Mouse (Mus musculus) forebrain, embryonic 13.5 days (tissue): ENCODE results near the gene Klhl11. TPM values are rescaled to one million over a fixed set of nuclear protein-coding genes. Genes with fewer than 3 reads are reported as not detected.

Experiments
- ATAC-seq: fragments of 200-750 bp; cut with Nextera tagmentation; 2 replicates; pipeline ENCODE4 v1.8.0; 2017
- H3K27ac ChIP-seq: fragments of 300-500 bp; sonication (generic); 2 replicates; pipeline ENCODE4 v1.5.1; 2015; ENCODE audit warnings: inconsistent platforms, mild to moderate bottlenecking, moderate library complexity
- H3K27me3 ChIP-seq: fragments of 300-500 bp; sonication (generic); 2 replicates; pipeline ENCODE4 v1.6.1; 2015; ENCODE audit warnings: mild to moderate bottlenecking, inconsistent platforms
- H3K36me3 ChIP-seq: fragments of 300-500 bp; sonication (generic); 2 replicates; pipeline ENCODE4 v1.6.1; 2015; ENCODE audit warnings: mild to moderate bottlenecking, inconsistent platforms; ENCODE audit not compliant: poor library complexity, severe bottlenecking
- H3K4me1 ChIP-seq: fragments of 300-500 bp; sonication (generic); 2 replicates; pipeline ENCODE4 v1.6.1; 2015; ENCODE audit warnings: inconsistent platforms
- H3K4me2 ChIP-seq: fragments of 300-500 bp; sonication (generic); 2 replicates; pipeline ENCODE4 v1.6.1; 2015; ENCODE audit warnings: inconsistent platforms, mild to moderate bottlenecking, moderate library complexity
- H3K4me3 ChIP-seq: fragments of 300-500 bp; sonication (generic); 2 replicates; pipeline ENCODE4 v1.5.1; 2015; ENCODE audit warnings: mild to moderate bottlenecking, inconsistent platforms
- H3K9ac ChIP-seq: fragments of 300-500 bp; sonication (generic); 2 replicates; pipeline ENCODE4 v1.6.1; 2015; ENCODE audit warnings: mild to moderate bottlenecking, inconsistent platforms
- H3K9me3 ChIP-seq: fragments of 300-500 bp; sonication (generic); replicated peaks from 2 replicates; pipeline ENCODE4 v1.6.1; 2016; ENCODE audit warnings: inconsistent platforms
- WGBS: fragments of 180-500 bp; shearing (Covaris S2); methylation state at CpG from one replicate; pipeline ENCODE4 v1.1.7; 2015; 5-methylcytosine and 5-hydroxymethylcytosine counted together
- polyA plus RNA-seq: library from polyadenylated mRNA; unstranded; fragments of >200 nt; fragmentation: Nextera tagmentation; extraction: Ambion mirVana; gene quantifications from 2 replicates; pipeline ENCODE4 v1.2.1, GENCODE M21; 2015

The Klhl11 gene
- polyA plus RNA-seq, 1 experiment from 2014 or later = 12.1 TPM

DNA sequence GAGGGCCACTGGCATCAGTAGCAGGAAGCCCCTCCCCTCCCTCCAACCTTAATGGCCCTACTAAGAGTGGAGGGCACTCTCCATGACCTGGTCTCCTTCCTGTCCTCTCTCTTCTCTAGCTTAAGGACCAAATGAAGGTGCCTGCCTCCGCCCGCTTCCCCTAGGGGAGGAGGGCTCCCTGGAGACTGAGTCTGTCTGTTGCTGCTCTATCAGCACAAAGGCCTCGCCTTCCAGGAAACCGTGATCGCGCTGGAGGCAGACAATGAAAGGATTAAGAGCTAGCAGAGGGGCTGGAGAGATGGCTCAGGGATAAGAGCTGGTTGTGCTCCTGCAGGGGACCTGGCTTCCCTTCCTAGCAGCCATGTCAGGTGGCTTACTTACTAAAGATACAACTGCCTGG lies 28.8 kb upstream of the Klhl11 start:
- H3K36me3 ChIP-seq = peaks cover 100% of the 10 kb centered on the region
- no peak overlapping the region for H3K9ac ChIP-seq
- no peak overlapping the region for H3K4me3 ChIP-seq
- 6% methylated on average over 6 of the region's 6 CpGs for WGBS
- H3K4me1 ChIP-seq = 0 out of 2 replicates have a peak, but pooled peaks cover 5% of the 10 kb centered on the region
- ATAC-seq = no peak
- H3K9me3 ChIP-seq = no peaks in the 10 kb centered on the region
- H3K4me2 ChIP-seq = no peak overlapping the region
- H3K27ac ChIP-seq = peak overlapping the region; percentile 16; the same call in 1 of the 2 replicates
- H3K27me3 ChIP-seq = no peaks in the 10 kb centered on the region

DNA sequence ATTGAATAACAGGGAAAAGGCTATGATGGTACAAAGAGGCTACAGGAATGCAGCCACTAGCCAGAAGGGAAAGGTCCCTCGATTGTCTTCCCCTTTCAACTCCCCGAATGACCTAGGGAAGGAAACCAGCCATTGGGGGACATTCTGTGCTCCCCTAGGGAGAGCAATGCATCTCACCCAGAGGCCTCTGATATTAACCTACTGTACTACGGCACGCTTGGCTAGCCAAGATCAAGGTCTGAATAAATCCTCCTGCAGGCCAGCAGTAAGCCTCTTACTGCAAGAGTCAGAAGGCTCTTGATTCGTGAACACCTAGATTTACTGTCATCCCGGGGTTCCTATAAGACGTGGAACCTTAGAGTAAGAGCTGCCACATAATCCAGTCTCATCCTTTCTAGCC lies 28.1 kb upstream of the Klhl11 start:
- 78% methylated on average over 7 of the region's 7 CpGs for WGBS

DNA sequence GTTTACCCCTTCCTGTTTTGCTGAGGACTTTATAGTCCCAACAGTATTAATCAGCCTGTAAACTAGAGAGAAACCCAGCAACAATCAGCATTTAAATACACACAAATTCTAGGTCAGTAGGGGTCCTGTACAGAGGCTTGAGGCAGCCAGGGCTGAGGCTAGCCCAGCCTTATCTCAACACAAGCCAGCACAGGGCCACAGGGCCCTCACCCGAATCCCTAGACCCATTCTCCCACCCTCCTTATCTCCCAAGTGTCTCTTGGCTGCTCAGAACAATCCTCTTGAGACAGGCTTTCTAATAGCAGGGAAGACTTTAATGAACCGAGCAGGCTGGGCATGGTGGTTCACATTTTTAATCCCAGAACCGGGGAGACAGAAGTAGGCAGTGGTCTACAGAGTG lies 27.7 kb upstream of the Klhl11 start:
- Histone ChIP-seq H3K36me3 (peaks cover 100% of the 10 kb centered on the region), H3K9ac (no peak overlapping the region), H3K9me3 (no peaks in the 10 kb centered on the region), H3K4me3 (no peak overlapping the region), H3K27me3 (no peaks in the 10 kb centered on the region), H3K27ac (no peak overlapping the region), H3K4me2 (no peak overlapping the region), H3K4me1 (0 out of 2 replicates have a peak, but pooled peaks cover 5% of the 10 kb centered on the region)
- no peak for ATAC-seq
- 73% methylated on average over 3 of the region's 3 CpGs for WGBS

More for the DNA sequence above, 28.1 kb upstream of the Klhl11 start:
- Histone ChIP-seq H3K4me2 (no peak overlapping the region), H3K9me3 (no peaks in the 10 kb centered on the region), H3K4me3 (no peak overlapping the region), H3K27ac (no peak overlapping the region), H3K36me3 (peaks cover 100% of the 10 kb centered on the region), H3K9ac (no peak overlapping the region), H3K27me3 (no peaks in the 10 kb centered on the region), H3K4me1 (0 out of 2 replicates have a peak, but pooled peaks cover 5% of the 10 kb centered on the region)
- no peak for ATAC-seq

DNA sequence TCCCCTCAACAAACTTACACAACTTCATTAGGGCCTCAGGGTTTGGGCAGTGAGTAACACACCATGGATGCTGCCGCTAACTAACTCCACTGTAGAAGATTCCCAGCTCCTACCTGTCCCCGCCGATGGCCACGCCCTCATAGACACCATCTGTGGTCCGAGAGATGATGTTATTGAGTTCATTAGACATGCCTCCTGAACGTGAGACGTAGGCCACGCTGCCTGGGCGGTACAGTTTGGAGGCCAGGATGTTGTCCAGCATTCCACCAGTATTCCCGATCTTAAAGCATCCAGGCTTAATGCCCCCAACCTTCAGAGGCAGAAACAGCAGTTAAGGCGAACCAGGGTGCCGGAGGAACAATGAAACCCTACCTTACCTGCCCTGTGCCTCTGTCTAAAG lies 21.2 kb upstream of the Klhl11 start:
- Histone ChIP-seq H3K4me1 (no peaks in the 10 kb centered on the region), H3K36me3 (peaks cover 97% of the 10 kb centered on the region), H3K9me3 (no peaks in the 10 kb centered on the region), H3K27me3 (no peaks in the 10 kb centered on the region), H3K4me3 (no peak overlapping the region), H3K27ac (no peak overlapping the region), H3K9ac (no peak overlapping the region), H3K4me2 (no peak overlapping the region)
- 96% methylated on average over 12 of the region's 12 CpGs for WGBS
- no peak for ATAC-seq

DNA sequence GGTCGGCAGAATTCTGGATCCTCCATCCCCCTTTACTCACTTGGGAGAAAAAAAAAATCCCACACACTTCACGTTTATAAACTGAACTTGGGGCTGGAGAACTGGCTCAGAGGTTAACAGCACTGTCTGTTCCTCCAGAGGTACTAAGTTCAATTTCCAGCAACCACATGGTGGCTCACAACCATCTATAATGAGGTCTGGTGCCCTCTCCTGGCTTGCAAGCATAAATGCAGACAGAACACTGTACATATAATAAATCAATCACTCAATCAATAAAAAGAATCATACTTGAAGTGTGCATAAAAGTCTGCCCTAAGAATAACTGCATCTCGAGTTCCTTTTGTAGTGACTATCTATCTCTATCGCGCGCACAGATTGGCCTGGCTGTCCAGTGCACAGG lies 18.4 kb upstream of the Klhl11 start:
- H3K9me3 ChIP-seq = no peaks in the 10 kb centered on the region
- no peak overlapping the region for H3K4me3 ChIP-seq
- 93% methylated on average over 6 of the region's 6 CpGs for WGBS
- no peak overlapping the region for H3K27ac ChIP-seq
- no peak overlapping the region for H3K9ac ChIP-seq
- H3K36me3 ChIP-seq = peaks cover 96% of the 10 kb centered on the region
- H3K4me1 ChIP-seq = no peaks in the 10 kb centered on the region
- ATAC-seq = no peak
- H3K27me3 ChIP-seq = no peaks in the 10 kb centered on the region
- no peak overlapping the region for H3K4me2 ChIP-seq

DNA sequence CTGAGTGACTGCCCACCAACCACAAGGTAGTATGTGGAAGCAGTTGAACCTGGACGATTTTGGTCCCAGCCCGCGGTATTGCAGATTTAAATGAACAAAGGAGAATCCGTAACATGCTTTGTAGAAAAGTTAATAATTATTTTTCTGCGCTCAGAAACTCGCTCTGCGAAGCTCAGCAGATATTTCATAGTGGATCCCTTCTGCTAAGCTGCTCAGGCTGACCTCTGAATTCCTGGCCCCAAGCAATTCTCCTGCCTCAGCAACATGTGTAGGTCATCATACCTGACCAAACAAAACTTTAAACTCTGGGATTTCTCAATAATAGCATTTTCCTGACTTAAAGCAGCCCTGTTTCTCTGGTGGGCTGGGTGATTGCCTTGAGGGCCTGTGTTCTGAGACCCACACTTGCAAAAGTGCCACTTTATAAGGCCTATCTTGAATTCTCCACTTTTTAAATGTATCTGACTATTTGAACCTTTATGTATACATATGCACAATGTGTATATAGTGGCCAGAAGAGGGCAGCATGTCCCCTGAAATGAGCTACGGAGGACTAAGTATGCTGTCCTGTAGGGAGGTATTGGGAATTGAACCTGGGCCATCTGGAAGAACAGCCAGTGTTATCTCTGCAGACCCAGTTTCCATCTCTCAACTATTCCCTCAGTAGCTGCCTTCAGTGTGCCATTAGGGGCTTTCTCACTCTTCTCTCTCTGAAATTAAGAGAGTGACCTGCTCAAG lies 13.4 kb upstream of the Klhl11 start:
- 88% methylated on average over 8 of the region's 8 CpGs for WGBS
- no peaks in the 10 kb centered on the region for H3K9me3 ChIP-seq
- no peak for ATAC-seq
- no peaks in the 10 kb centered on the region for H3K4me1 ChIP-seq
- no peaks in the 10 kb centered on the region for H3K27me3 ChIP-seq
- H3K36me3 ChIP-seq = peaks cover 99% of the 10 kb centered on the region
- H3K9ac ChIP-seq = no peak overlapping the region
- H3K4me3 ChIP-seq = no peak overlapping the region
- H3K4me2 ChIP-seq = no peak overlapping the region
- H3K27ac ChIP-seq = no peak overlapping the region

DNA sequence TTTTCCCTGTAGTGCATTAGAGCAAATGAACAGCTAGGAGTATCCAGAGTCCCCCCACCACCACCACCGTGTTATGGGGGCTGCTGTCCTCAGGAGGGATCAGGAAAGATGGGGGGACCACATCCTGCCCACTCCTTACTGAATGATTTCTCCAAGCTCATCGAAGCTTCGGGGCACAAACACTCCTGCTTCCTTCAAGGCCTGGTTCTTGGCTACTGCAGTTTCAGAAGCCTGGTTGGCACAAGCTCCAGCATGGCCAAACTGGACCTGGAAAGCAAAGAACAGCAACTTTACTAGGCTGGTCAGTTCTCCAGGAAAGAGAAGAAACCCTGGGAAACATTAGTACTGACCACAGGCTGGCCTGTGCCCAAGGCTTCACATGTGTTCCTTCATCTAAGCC lies 11.9 kb upstream of the Klhl11 start:
- H3K36me3 ChIP-seq = peaks cover 99% of the 10 kb centered on the region
- H3K27ac ChIP-seq = no peak overlapping the region
- ATAC-seq = no peak

DNA sequence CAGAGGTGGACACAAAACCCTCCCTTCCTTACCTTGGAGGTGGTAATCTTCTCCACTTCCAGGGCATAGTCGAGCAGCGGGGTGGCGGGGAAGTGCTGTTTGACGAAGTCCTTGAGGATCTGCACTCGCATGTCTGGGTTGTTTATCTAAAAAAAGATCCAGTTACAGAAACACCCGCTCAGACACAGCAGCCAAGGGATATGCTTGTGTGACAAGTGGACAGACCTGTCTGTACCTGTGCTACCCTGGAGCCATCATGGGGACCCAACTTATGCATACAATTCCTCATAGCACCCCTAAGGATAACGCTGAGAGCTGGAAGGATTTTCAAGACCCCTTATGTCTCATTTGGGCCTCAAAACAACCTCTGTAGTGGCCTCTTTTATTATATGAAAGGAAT lies 6.6 kb upstream of the Klhl11 start:
- WGBS = 95% methylated on average over 7 of the region's 7 CpGs
- no peak overlapping the region for H3K27ac ChIP-seq
- H3K4me2 ChIP-seq = no peak overlapping the region
- no peak overlapping the region for H3K4me3 ChIP-seq
- peaks cover 87% of the 10 kb centered on the region for H3K36me3 ChIP-seq
- H3K9me3 ChIP-seq = no peaks in the 10 kb centered on the region
- no peaks in the 10 kb centered on the region for H3K4me1 ChIP-seq
- H3K9ac ChIP-seq = no peak overlapping the region
- no peaks in the 10 kb centered on the region for H3K27me3 ChIP-seq
- no peak for ATAC-seq

More for the DNA sequence above, 11.9 kb upstream of the Klhl11 start:
- no peak overlapping the region for H3K9ac ChIP-seq
- no peaks in the 10 kb centered on the region for H3K4me1 ChIP-seq
- WGBS = 96% methylated on average over 3 of the region's 3 CpGs
- no peaks in the 10 kb centered on the region for H3K27me3 ChIP-seq
- H3K4me2 ChIP-seq = no peak overlapping the region
- H3K9me3 ChIP-seq = no peaks in the 10 kb centered on the region
- H3K4me3 ChIP-seq = no peak overlapping the region

DNA sequence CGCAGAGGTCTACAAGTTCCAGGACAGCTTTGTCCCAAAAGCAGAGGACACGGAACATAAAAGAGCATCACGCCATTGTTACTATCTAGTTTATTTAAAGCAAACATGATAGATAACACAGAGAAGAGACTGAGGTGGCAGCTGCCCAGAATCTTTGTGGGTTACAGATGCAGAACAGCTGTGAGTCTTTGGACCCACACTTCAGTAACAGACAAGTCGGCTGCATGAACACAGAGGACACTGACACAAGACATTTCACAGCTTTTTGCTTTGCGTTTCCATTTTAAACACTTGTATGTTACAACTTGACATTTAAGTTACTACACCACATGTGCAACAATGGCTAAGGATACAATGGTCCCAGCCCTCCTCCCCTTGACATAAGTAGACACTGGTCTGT lies 3.7 kb upstream of the Klhl11 start:
- Histone ChIP-seq H3K27me3 (no peaks in the 10 kb centered on the region), H3K9me3 (no peaks in the 10 kb centered on the region), H3K4me3 (no peak overlapping the region), H3K36me3 (peaks cover 58% of the 10 kb centered on the region), H3K27ac (no peak overlapping the region), H3K4me2 (no peak overlapping the region), H3K4me1 (peaks cover 2% of the 10 kb centered on the region), H3K9ac (no peak overlapping the region)
- WGBS = 97% methylated on average over 5 of the region's 5 CpGs
- ATAC-seq = no peak

DNA sequence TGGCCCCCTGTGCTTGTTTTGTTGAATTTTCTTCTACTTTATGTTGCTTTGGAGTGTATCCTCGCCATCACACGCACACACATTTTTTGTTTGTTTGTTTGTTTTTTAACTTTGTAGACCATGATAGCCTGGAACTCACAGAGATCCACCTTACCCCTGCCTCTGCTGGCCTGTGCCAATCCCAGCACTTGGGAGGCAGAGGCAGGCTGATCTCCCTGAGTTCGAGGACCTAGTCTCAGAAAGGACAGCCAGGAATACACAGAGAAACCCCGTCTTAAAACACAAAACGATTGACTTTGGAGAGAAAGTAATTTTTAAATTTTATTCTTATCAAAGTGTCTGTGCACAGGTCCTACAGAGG lies 374 bp upstream of the Klhl11 start:
- Histone ChIP-seq H3K9me3 (no peaks in the 10 kb centered on the region), H3K4me2 (no peak overlapping the region)
- WGBS = 27% methylated on average over 5 of the region's 5 CpGs

DNA sequence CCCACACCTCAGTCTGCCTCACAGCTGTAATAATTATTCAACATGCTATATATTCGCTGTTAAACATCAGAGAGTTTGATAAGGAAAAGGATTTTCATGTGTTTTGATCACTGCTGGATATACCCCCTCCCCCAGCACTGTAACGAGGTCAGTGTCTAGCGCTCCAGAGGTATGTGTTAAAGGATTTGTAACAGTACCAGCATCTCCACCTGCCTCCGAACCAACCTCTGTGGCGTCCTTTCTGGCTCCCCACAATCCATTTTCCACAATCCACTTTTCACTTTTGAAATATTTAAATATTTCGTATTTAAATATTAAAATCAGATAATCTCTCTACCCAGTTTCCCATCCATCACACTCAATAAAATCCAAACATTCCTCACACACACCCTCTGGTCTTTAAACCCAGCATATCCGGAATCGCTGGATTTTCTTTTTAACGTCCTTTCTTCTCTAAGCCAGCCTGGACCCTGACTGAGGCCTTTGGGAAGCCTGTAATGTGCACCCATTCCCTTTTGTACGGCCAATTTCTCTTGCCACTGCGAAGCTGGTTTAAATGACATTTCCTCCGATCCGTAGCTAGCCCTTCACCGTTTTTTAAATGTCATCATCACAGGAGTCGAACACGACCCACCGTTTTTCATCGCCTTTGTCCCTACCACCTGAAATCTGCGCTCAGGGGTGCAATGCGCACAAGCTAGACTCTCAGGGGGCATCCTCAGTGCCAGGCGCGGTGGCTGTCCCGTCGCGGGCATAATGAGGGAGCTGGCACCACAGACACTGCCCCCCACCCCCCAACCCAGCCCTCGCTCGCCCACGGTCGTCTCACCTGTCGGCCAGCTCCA lies 967 bp downstream of the Klhl11 start:
- WGBS = 3% methylated on average over 30 of the region's 30 CpGs
- no peak for ATAC-seq

More for the DNA sequence above, 374 bp upstream of the Klhl11 start:
- Histone ChIP-seq H3K27me3 (no peaks in the 10 kb centered on the region), H3K4me1 (peaks cover 20% of the 10 kb centered on the region), H3K4me3 (peak overlapping the region; percentile 96), H3K36me3 (peaks cover 29% of the 10 kb centered on the region), H3K27ac (no peak overlapping the region), H3K9ac (no peak overlapping the region)
- 0 out of 2 replicates have a peak, but pooled peaks have one; percentile 32 for ATAC-seq

DNA sequence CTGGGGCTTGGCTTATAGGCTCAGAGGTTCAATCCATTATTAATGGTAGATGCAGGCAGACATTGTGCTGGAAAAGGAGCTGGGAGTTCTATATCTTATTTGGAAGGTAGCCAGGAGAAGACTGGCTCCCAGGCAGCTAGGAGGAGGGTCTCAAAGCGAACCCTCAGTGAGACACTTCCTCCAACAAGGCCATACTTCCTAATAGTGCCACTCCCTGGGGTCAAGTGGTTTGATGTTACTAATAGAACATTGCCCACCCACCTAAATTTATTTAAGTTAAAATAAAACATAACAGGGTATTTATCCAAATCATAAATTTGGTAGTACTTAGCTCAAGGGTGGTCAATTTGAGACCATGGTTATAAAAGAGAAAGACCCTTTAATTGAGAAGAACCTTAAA lies 6.7 kb downstream of the Klhl11 start:
- Histone ChIP-seq H3K4me3 (no peak overlapping the region), H3K9me3 (no peaks in the 10 kb centered on the region), H3K4me2 (no peak overlapping the region), H3K27me3 (no peaks in the 10 kb centered on the region), H3K27ac (no peak overlapping the region), H3K4me1 (peaks cover 13% of the 10 kb centered on the region), H3K9ac (no peak overlapping the region), H3K36me3 (peaks cover 41% of the 10 kb centered on the region)
- no peak for ATAC-seq
- WGBS = 90% methylated on average over 1 of the region's 1 CpGs

More for the DNA sequence above, 967 bp downstream of the Klhl11 start:
- H3K4me1 ChIP-seq = peaks cover 20% of the 10 kb centered on the region
- H3K9ac ChIP-seq = peak overlapping the region; percentile 94
- peak overlapping the region; percentile 71 for H3K4me2 ChIP-seq
- H3K9me3 ChIP-seq = no peaks in the 10 kb centered on the region
- peak overlapping the region; percentile 85 for H3K27ac ChIP-seq
- H3K4me3 ChIP-seq = peak overlapping the region; percentile 96
- peaks cover 30% of the 10 kb centered on the region for H3K36me3 ChIP-seq
- no peaks in the 10 kb centered on the region for H3K27me3 ChIP-seq
